Mouse (Mus musculus) bone marrow, adult 2 months (tissue): ENCODE measurements around the gene Baat.

Experiments
- CTCF ChIP-seq: fragments of 200-500 bp; IDR thresholded peaks from 2 replicates; pipeline ENCODE4 v1.5.1; 2011; ENCODE audit warnings: low read length, control low read depth; ENCODE audit not compliant: control insufficient read depth, insufficient read depth
- POLR2A ChIP-seq: fragments of 200-500 bp; IDR thresholded peaks from 2 replicates; pipeline ENCODE4 v1.6.1; 2011; ENCODE audit warnings: low read depth, mild to moderate bottlenecking, control low read depth, low read length, borderline replicate concordance; ENCODE audit not compliant: control insufficient read depth

GRCm38 (mm10) chr4:49478118-49478877, 28.1 kb downstream of the Baat start:
- TF ChIP-seq CTCF = no peak
- no peak for TF ChIP-seq POLR2A
